Mouse (Mus musculus) stomach, postnatal 0 days (tissue): Measurements from ENCODE around the gene Mettl26. TPM values are rescaled to one million over a fixed set of nuclear protein-coding genes. Genes with fewer than 3 reads are reported as not detected.
A peak's percentile ranks its signal among the peaks of the same experiment; 100 is the strongest.

ENCODE experiments used
- ATAC-seq: fragments of 200-750 bp; cut with Nextera tagmentation; 2 replicates; pipeline ENCODE4 v1.8.0; 2017; ENCODE audit not compliant: low FRiP score, low TSS enrichment
- DNase-seq: peaks from one replicate; pipeline ENCODE4 v3.0.0-alpha.2; 2016; ENCODE audit warnings: low spot score
- H3K27ac ChIP-seq: fragments of 300-500 bp; sonication (generic); replicated peaks from 2 replicates; pipeline ENCODE4 v1.5.1; 2014; ENCODE audit warnings: mild to moderate bottlenecking, control low read depth
- H3K27me3 ChIP-seq: fragments of 300-500 bp; sonication (generic); 2 replicates; pipeline ENCODE4 v1.6.1; 2014; ENCODE audit warnings: low read length; ENCODE audit not compliant: control insufficient read depth, insufficient read depth
- H3K36me3 ChIP-seq: fragments of 300-500 bp; sonication (generic); 2 replicates; pipeline ENCODE4 v1.6.1; 2014; ENCODE audit warnings: low read length, mixed read lengths; ENCODE audit not compliant: control insufficient read depth, insufficient read depth
- H3K4me1 ChIP-seq: fragments of 300-500 bp; sonication (generic); replicated peaks from 2 replicates; pipeline ENCODE4 v1.6.1; 2014; ENCODE audit warnings: antibody characterized with exemption; ENCODE audit not compliant: control insufficient read depth, insufficient read depth
- H3K4me2 ChIP-seq: fragments of 300-500 bp; sonication (generic); replicated peaks from 2 replicates; pipeline ENCODE4 v1.6.1; 2014; ENCODE audit warnings: low read depth, mild to moderate bottlenecking, control low read depth, moderate library complexity
- H3K4me3 ChIP-seq: fragments of 300-500 bp; sonication (generic); 2 replicates; pipeline ENCODE4 v1.5.1; 2014; ENCODE audit warnings: low read depth, low read length, control low read depth
- H3K9ac ChIP-seq: fragments of 300-500 bp; sonication (generic); 2 replicates; pipeline ENCODE4 v1.6.1; 2014; ENCODE audit warnings: mild to moderate bottlenecking, low read length, control low read depth, mixed read lengths
- H3K9me3 ChIP-seq: fragments of 300-500 bp; sonication (generic); 2 replicates; pipeline ENCODE4 v1.6.1; 2016; ENCODE audit warnings: low read length; ENCODE audit not compliant: control insufficient read depth
- CTCF ChIP-seq: IDR thresholded peaks from 2 replicates; pipeline ENCODE4 v1.5.1; 2016; ENCODE audit warnings: antibody characterized with exemption, low read depth, mild to moderate bottlenecking, moderate library complexity
- EP300 ChIP-seq: optimal IDR thresholded peaks from 2 replicates; pipeline ENCODE3; 2016; ENCODE audit warnings: antibody characterized with exemption
- WGBS: fragments of 180-500 bp; shearing (Covaris S2); extraction: QIAGEN DNeasy Blood & Tissue Kit; methylation state at CpG from one replicate; pipeline ENCODE4 v1.1.7; 2014; 5-methylcytosine and 5-hydroxymethylcytosine counted together
- polyA plus RNA-seq: library from polyadenylated mRNA; unstranded; fragments of >200 nt; fragmentation: Nextera tagmentation; extraction: Ambion mirVana; gene quantifications from 2 replicates; pipeline ENCODE4 v1.2.1, GENCODE M21; 2015

Mettl26 gene
- polyA plus RNA-seq, 1 experiment from 2014 or later = 52.9 TPM

DNA sequence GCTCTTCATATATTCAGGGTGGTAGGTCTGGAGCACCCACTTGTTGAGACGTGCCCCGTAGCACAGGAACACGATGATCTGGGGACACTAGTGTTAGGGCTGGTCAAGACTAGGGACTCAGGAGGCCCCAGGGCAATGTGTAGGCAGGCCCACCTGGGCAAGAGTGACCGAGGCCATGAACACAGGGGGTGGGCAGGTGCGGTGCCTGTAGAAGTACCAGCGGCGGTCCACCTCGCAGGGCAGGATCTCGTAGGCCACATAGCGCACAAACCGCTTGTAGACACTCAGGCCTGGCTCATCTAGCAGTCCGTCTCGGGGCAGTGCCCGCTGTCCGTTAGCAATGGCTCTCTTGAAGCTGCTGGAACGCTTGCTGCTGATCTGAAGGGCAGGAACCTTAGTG, 39.1 kb upstream of the Mettl26 start:
- 85% methylated on average over 16 of the region's 16 CpGs for WGBS
- TF ChIP-seq CTCF (no peak), EP300 (no peak)
- Histone ChIP-seq H3K4me2 (peak overlapping the region; percentile 75), H3K4me3 (no peak overlapping the region), H3K36me3 (peaks cover 23% of the 10 kb centered on the region), H3K27me3 (no peaks in the 10 kb centered on the region), H3K4me1 (peaks cover 27% of the 10 kb centered on the region), H3K9ac (peak overlapping the region; percentile 60; the same call in 1 of the 2 replicates), H3K27ac (no peak overlapping the region; the same call in 1 of the 2 replicates), H3K9me3 (no peaks in the 10 kb centered on the region)
- ATAC-seq = no peak
- no peak for DNase-seq

DNA sequence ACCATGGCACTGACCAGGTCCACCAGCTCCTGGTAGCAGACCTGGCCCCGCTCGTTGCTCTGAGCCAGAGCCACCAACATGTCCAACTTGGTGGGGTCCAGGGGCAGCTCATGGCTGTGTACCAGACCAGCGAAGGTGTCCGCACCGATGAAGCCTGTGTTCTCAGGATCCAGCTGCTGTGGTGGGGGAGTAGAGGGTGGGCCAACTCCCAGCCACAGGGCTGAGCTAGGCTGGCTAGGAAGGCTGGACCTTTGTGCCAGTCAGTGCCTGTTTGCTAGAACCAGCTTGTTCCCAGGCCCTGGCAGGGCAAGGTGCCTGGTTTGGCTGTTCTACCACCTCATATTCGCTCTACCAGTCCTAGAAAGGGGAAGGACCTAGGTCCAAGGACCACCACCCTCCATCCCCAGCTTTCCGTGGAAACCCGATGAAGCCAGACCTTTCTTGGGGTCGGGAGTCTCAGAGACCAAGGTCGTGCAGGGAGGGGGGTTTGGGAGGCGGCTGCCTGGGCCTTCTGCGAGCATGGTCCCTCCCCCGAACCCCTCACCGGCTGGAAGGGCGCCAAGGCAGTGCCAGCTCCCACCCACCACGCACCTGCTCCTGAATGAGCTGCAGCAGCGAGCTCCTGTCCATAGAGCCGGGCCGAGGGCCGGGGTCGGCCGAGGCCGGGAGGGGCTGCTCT, 38.3 kb upstream of the Mettl26 start:
- peak overlapping the region; percentile 75 for H3K4me2 ChIP-seq
- peak overlapping the region; percentile 63 for H3K27ac ChIP-seq
- H3K9ac ChIP-seq = peak overlapping the region; percentile 60
- ATAC-seq (no peak), DNase-seq (peak; percentile 55)
- no peaks in the 10 kb centered on the region for H3K27me3 ChIP-seq
- H3K4me1 ChIP-seq = peaks cover 26% of the 10 kb centered on the region
- no peaks in the 10 kb centered on the region for H3K9me3 ChIP-seq
- H3K4me3 ChIP-seq = peak overlapping the region; percentile 37
- TF ChIP-seq EP300 = no peak
- TF ChIP-seq CTCF = no peak
- 22% methylated on average over 20 of the region's 23 CpGs for WGBS
- peaks cover 28% of the 10 kb centered on the region for H3K36me3 ChIP-seq

DNA sequence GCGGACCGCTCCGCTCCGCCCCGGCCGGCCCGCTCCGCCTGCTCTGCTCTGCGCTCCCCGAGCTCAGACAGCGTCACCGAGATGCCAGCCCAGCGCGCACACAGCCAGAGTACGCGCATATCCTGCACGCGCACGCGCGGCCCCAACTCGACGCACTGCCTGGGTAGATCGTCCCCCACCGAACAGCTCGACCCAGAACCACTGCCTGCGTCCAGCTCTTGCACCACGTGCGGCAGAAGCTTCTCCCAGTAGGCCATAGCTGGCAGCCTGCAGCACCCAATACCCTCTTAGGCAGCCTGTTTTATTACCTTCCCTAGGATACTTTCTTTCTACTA, 37.8 kb upstream of the Mettl26 start, which contains the start of gene Rhbdl1:
Gene Rhbdl1, minus strand, starts transcription at position 220 of the 335 bp plus-strand sequence.
- Histone ChIP-seq H3K27me3 (no peaks in the 10 kb centered on the region), H3K36me3 (peaks cover 31% of the 10 kb centered on the region), H3K4me3 (peak within 1 kb of the TSS; percentile 37), H3K4me1 (peaks cover 21% of the 10 kb centered on the region), H3K27ac (peak within 1 kb of the TSS; percentile 63), H3K9me3 (no peaks in the 10 kb centered on the region), H3K4me2 (peak within 1 kb of the TSS; percentile 75), H3K9ac (peak within 1 kb of the TSS; percentile 60)
- ATAC-seq = peak; percentile 2; the same call in 1 of the 2 replicates
- DNase-seq = peak; percentile 79
- TF ChIP-seq EP300 (no peak), CTCF (no peak)
- 1% methylated on average over 28 of the region's 29 CpGs for WGBS

DNA sequence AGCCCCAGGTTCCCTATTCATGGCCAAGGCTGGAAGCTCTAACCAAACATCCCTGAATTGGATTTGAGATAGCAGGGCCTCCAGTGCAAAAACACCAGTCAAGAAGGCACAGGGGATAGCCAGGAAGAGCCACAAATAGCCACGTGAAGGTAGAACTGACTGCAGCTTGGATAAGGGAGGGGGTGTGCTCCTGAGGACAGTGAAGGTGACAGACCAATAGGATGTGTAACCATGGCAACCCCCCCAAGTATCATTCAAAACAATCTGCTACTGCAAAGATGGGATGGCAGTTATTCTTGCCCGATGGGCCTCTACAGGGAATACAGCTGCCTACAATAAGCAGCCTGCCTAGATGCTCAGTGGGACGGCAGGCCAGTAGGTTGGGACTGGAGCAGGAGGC, 37.3 kb upstream of the Mettl26 start:
- peak overlapping the region; percentile 58 for H3K27ac ChIP-seq

DNA sequence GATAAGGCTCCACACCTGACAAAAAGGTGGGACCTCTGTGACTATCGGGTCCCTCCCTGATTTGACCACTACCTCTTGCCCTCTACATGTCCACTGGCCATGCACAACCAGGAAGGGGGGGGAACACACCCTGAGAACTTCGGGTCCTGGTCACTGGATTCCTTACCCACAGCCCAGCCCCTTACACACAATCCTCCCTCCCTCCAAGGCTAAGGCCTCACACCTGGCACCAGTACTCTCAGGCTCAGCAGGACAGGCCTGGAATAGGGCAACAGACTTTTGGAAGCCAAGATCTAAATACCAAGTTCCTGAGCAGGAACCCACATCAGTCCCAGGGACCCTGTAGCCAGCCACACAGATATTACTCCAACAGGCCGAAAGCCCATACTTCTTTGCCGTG, 36.0 kb upstream of the Mettl26 start:
- Histone ChIP-seq H3K9ac (no peak overlapping the region), H3K36me3 (peaks cover 33% of the 10 kb centered on the region), H3K4me1 (peaks cover 21% of the 10 kb centered on the region), H3K27me3 (no peaks in the 10 kb centered on the region), H3K4me3 (no peak overlapping the region), H3K4me2 (no peak overlapping the region), H3K9me3 (no peaks in the 10 kb centered on the region), H3K27ac (peak overlapping the region; percentile 35; the same call in 1 of the 2 replicates)
- TF ChIP-seq EP300 (no peak), CTCF (no peak)
- 78% methylated on average over 4 of the region's 4 CpGs for WGBS
- ATAC-seq = no peak
- DNase-seq = no peak

More for the DNA sequence above, 37.3 kb upstream of the Mettl26 start:
- H3K4me1 ChIP-seq = peaks cover 21% of the 10 kb centered on the region
- peak overlapping the region; percentile 60; the same call in 1 of the 2 replicates for H3K9ac ChIP-seq
- H3K9me3 ChIP-seq = no peaks in the 10 kb centered on the region
- DNase-seq (no peak), ATAC-seq (no peak)
- H3K36me3 ChIP-seq = peaks cover 33% of the 10 kb centered on the region
- no peaks in the 10 kb centered on the region for H3K27me3 ChIP-seq
- H3K4me3 ChIP-seq = no peak overlapping the region
- 46% methylated on average over 3 of the region's 3 CpGs for WGBS
- no peak overlapping the region for H3K4me2 ChIP-seq
- TF ChIP-seq CTCF (no peak), EP300 (no peak)

DNA sequence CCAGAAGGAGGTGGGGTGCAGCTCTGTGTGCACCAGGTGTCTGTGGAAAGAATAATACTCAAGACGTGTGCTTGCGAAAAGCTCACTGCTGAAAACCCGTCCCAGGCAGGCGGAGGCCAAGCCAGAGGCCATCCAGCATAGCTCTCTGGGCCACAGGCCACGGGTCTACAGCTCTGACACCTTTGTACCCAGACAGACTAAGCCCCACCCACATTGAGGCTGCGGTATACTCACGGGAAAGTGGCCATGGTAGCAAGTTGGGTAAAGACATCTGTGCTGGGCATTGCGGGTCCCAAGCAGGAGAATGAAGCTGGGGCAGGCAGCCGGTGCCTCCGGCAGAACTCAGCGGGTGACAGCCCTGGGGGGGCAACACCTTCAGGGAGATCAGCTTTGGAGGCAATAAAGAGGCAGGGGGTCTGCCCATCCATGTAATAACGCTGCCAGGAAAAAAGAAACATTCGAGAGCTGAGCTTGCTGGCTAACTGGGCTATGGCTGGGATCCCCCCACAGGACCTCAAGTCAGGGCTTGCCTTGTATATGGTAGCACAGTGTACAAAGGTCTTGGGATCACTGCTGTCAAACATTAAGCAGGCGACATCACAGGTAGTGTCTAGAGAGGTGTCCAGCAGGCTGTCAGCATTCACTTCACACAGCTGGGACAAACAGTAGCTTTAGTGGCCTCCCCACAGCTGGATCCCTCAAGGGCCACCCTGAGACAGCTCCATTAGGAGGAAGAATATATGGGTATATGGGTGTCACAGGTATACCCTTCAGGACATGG, 35.2 kb upstream of the Mettl26 start:
- Histone ChIP-seq H3K4me2 (no peak overlapping the region), H3K27me3 (no peaks in the 10 kb centered on the region), H3K4me3 (no peak overlapping the region), H3K9ac (no peak overlapping the region), H3K36me3 (peaks cover 33% of the 10 kb centered on the region), H3K9me3 (no peaks in the 10 kb centered on the region), H3K27ac (peak overlapping the region; percentile 35; the same call in 1 of the 2 replicates), H3K4me1 (peaks cover 15% of the 10 kb centered on the region)
- no peak for DNase-seq
- 79% methylated on average over 14 of the region's 14 CpGs for whole genome bisulfite sequencing
- TF ChIP-seq CTCF (no peak), EP300 (no peak)
- no peak for ATAC-seq
